Mouse (Mus musculus): Measurements from ENCODE around the gene Tbx20.
A peak's percentile ranks its signal among the peaks of the same experiment; 100 is the strongest.

Gene Tbx20

GRCm38 (mm10) chr9:24767056-24767455, 7.0 kb downstream of the Tbx20 start:
- no peak for DNase-seq (ENCODE audit: low spot score)

GRCm38 (mm10) chr9:24765572-24765971, 8.5 kb downstream of the Tbx20 start:
- no peak for DNase-seq (ENCODE audit: low spot score)

- no peak for DNase-seq (ENCODE audit: low spot score)
These were observed 13.6 kb downstream of the Tbx20 start for GRCm38 (mm10) chr9:24760461-24760860.

- DNase-seq (ENCODE audit: low spot score): no peak
These were observed 29.1 kb downstream of the Tbx20 start for GRCm38 (mm10) chr9:24744958-24745357.

GRCm38 (mm10) chr9:24701246-24701645, 72.9 kb downstream of the Tbx20 start:
- no peak for DNase-seq (ENCODE audit: low spot score)

- no peak for DNase-seq (ENCODE audit: low spot score)
These were observed 77.7 kb downstream of the Tbx20 start for GRCm38 (mm10) chr9:24696405-24696778.

GRCm38 (mm10) chr9:24695700-24696404, 78.3 kb downstream of the Tbx20 start, which contains the start of gene Dpy19l2:
TSS of gene Dpy19l2 (minus strand) at chr9:24696293.
- DNase-seq (ENCODE audit: low spot score): peak; percentile 5
